Mouse (Mus musculus) embryo, embryonic 10.5 days (tissue): ENCODE data around the gene Slc35e4.
"Not testable (repeated sequence)": the region's sequence is repeated elsewhere in the genome, so short reads cannot be mapped to it uniquely, and the experiment has no call there.

ENCODE experiments used
- DNase-seq: peaks from one replicate; pipeline ENCODE4 v3.0.0-alpha.2; 2015; ENCODE audit warnings: low spot score

Gene Slc35e4

GRCm38 (mm10) chr11:3918738-3919137 is 4.3 kb upstream of the Slc35e4 start:
- peak; percentile 32 for DNase-seq

- DNase-seq, result peak; percentile 89
These were observed 952 bp downstream of the Slc35e4 start for GRCm38 (mm10) chr11:3913316-3914108.

- DNase-seq, result peak; percentile 39
These were observed 1.6 kb downstream of the Slc35e4 start for GRCm38 (mm10) chr11:3912875-3913271.

GRCm38 (mm10) chr11:3912100-3912874 is 2.2 kb downstream of the Slc35e4 start:
- DNase-seq, result peak; percentile 7

- DNase-seq, result not testable (repeated sequence)
These were observed 3.0 kb downstream of the Slc35e4 start for GRCm38 (mm10) chr11:3911440-3911839.

- no peak for DNase-seq
These were observed 3.8 kb downstream of the Slc35e4 start for GRCm38 (mm10) chr11:3910513-3911310.

- DNase-seq, result no peak
These were observed 5.2 kb downstream of the Slc35e4 start for GRCm38 (mm10) chr11:3909236-3909635.

GRCm38 (mm10) chr11:3905446-3905845 is 9.0 kb downstream of the Slc35e4 start:
- no peak for DNase-seq

- no peak for DNase-seq
These were observed 9.8 kb downstream of the Slc35e4 start for GRCm38 (mm10) chr11:3904673-3905072.

- DNase-seq, result no peak
These were observed 11.4 kb downstream of the Slc35e4 start for GRCm38 (mm10) chr11:3903046-3903445.

GRCm38 (mm10) chr11:3902516-3902915 is 11.9 kb downstream of the Slc35e4 start:
- DNase-seq, result no peak

- no peak for DNase-seq
These were observed 14.2 kb downstream of the Slc35e4 start for GRCm38 (mm10) chr11:3900296-3900695.

- DNase-seq, result peak; percentile 6
These were observed 18.5 kb downstream of the Slc35e4 start for GRCm38 (mm10) chr11:3895933-3896332.

- peak; percentile 49 for DNase-seq
These were observed 19.0 kb downstream of the Slc35e4 start for GRCm38 (mm10) chr11:3895458-3895857.

GRCm38 (mm10) chr11:3894406-3895281 is 19.8 kb downstream of the Slc35e4 start, which contains the start of the genes 4921536K21Rik and Dusp18:
Gene 4921536K21Rik, minus strand, starts transcription at chr11:3895098.
Gene Dusp18, plus strand, starts transcription at chr11:3895240.
- peak; percentile 98 for DNase-seq

- no peak for DNase-seq
These were observed 20.5 kb downstream of the Slc35e4 start for GRCm38 (mm10) chr11:3893970-3894369.

GRCm38 (mm10) chr11:3887331-3887730 is 27.1 kb downstream of the Slc35e4 start:
- no peak for DNase-seq

- DNase-seq, result no peak
These were observed 30.8 kb downstream of the Slc35e4 start for GRCm38 (mm10) chr11:3883711-3884110.

GRCm38 (mm10) chr11:3879836-3880235 is 34.6 kb downstream of the Slc35e4 start:
- DNase-seq, result peak; percentile 90

GRCm38 (mm10) chr11:3878660-3879059 is 35.8 kb downstream of the Slc35e4 start:
- DNase-seq, result no peak

GRCm38 (mm10) chr11:3876419-3876818 is 38.0 kb downstream of the Slc35e4 start:
- DNase-seq, result no peak
